Mouse (Mus musculus) myocyte (in vitro differentiated cells): Measurements from ENCODE around the gene Neo1.

ENCODE experiments used
- CEBPB ChIP-seq: IDR thresholded peaks from 2 replicates; pipeline ENCODE4 v1.6.1; 2011; ENCODE audit warnings: mild to moderate bottlenecking, moderate library complexity; ENCODE audit not compliant: poor library complexity, insufficient read depth, severe bottlenecking
- E2F4 ChIP-seq: IDR thresholded peaks from one replicate; pipeline ENCODE4 v1.6.1; 2011; ENCODE audit warnings: mild to moderate bottlenecking, control low read depth, moderate library complexity; ENCODE audit not compliant: insufficient read depth
- MAX ChIP-seq: IDR thresholded peaks from one replicate; pipeline ENCODE4 v1.6.1; 2011; ENCODE audit warnings: low read depth, mild to moderate bottlenecking, control low read depth
- MYOD1 ChIP-seq, 3 experiments: IDR thresholded peaks; one replicate each; pipeline ENCODE4 v1.6.1; 2011; ENCODE audit warnings: control low read depth in 2 of 3, low read depth in 2 of 3, mild to moderate bottlenecking in 2 of 3, moderate library complexity in 1 of 3; ENCODE audit not compliant: insufficient read length in 2 of 3, control insufficient read depth in 1 of 3
- MYOG ChIP-seq, 3 experiments: IDR thresholded peaks; one replicate each; pipeline ENCODE4 v1.6.1; 2011; ENCODE audit warnings: control low read depth in 2 of 3, low read depth in 2 of 3, mild to moderate bottlenecking in 2 of 3; ENCODE audit not compliant: insufficient read length in 2 of 3, control insufficient read depth in 1 of 3, insufficient read depth in 1 of 3
- POLR2A ChIP-seq: IDR thresholded peaks from one replicate; pipeline ENCODE4 v1.6.1; 2011; ENCODE audit warnings: low read depth, mild to moderate bottlenecking, control low read depth, moderate library complexity; ENCODE audit not compliant: insufficient read length
- POLR2AphosphoS2 ChIP-seq: IDR thresholded peaks from one replicate; pipeline ENCODE4 v1.6.1; 2011; ENCODE audit warnings: low read depth, control low read depth; ENCODE audit not compliant: insufficient read length
- REST ChIP-seq: IDR thresholded peaks from one replicate; pipeline ENCODE4 v1.6.1; 2011; ENCODE audit warnings: mild to moderate bottlenecking, control low read depth, moderate library complexity; ENCODE audit not compliant: insufficient read depth, insufficient read length
- SRF ChIP-seq: IDR thresholded peaks from one replicate; pipeline ENCODE4 v1.6.1; 2011; ENCODE audit warnings: low read depth; ENCODE audit not compliant: control insufficient read depth, insufficient read length
- TCF12 ChIP-seq: IDR thresholded peaks from one replicate; pipeline ENCODE4 v1.6.1; 2011; ENCODE audit warnings: mild to moderate bottlenecking, control low read depth; ENCODE audit not compliant: poor library complexity, insufficient read depth, severe bottlenecking
- TCF3 ChIP-seq: IDR thresholded peaks from one replicate; pipeline ENCODE4 v1.6.1; 2011; ENCODE audit warnings: low read depth, control low read depth; ENCODE audit not compliant: insufficient read length
- USF1 ChIP-seq: IDR thresholded peaks from one replicate; pipeline ENCODE4 v1.6.1; 2011; ENCODE audit warnings: low read depth, mild to moderate bottlenecking, control low read depth, moderate library complexity

DNA sequence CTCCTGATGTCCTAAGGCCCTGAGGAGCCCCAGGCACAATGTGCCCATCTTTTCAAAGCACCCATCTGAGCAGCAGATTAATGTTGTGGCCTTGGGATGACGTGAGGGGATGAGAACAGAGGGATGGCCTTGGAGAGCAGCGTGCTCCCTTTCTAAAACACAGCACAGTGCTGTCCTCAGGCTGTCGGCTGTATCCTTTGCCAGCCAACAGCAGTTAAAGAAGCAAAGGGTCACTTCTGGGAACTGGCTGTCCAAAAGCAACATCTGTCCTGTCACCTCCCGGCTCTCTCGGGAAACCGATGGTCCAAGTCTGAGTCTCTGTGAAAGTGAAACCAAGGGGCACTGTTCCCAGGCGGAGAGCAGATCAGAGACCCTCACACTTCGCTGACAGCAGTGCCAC lies 20.0 kb upstream of the Neo1 start:
- no peak for TF ChIP-seq POLR2A
- no peak for TF ChIP-seq MYOD1 (IDR thresholded peaks at IDR 0.05; ENCODE audit: control insufficient read depth in 1 of 3, insufficient read length in 2 of 3, low read depth in 2 of 3)
- no peak for TF ChIP-seq POLR2AphosphoS2
- TF ChIP-seq MYOG (IDR thresholded peaks at IDR 0.05; ENCODE audit: control insufficient read depth in 1 of 3, insufficient read depth in 1 of 3, insufficient read length in 2 of 3, low read depth in 2 of 3), result no peak
- no peak for TF ChIP-seq SRF
- TF ChIP-seq TCF12, result no peak
- no peak for TF ChIP-seq MAX
- TF ChIP-seq USF1, result no peak
- no peak for TF ChIP-seq E2F4
- TF ChIP-seq REST, result no peak
- no peak for TF ChIP-seq CEBPB
- TF ChIP-seq TCF3, result no peak
